Mouse (Mus musculus) limb, embryonic 11.5 days (tissue): ENCODE measurements at regions not wholly inside any gene's neighbourhood (a gene's known extent, or its start where the extent isn't known, plus 50 kb on each side); places are given as distances from the start of the nearest gene placed in this dataset.
A peak's percentile ranks its signal among the peaks of the same experiment; 100 is the strongest.

Experiments
- ATAC-seq: fragments of 200-750 bp; cut with Nextera tagmentation; 2 replicates; pipeline ENCODE4 v1.8.0; 2017; ENCODE audit warnings: low read depth; ENCODE audit not compliant: insufficient number of reproducible peaks, low FRiP score, low TSS enrichment
- DNase-seq: peaks from one replicate; pipeline ENCODE4 v3.0.0-alpha.2; 2015; ENCODE audit warnings: low spot score
- H3K27ac ChIP-seq: fragments of 300-500 bp; sonication (generic); replicated peaks from 2 replicates; pipeline ENCODE4 v1.5.1; 2014; ENCODE audit warnings: low read depth, mild to moderate bottlenecking, low read length
- H3K27me3 ChIP-seq: fragments of 300-500 bp; sonication (generic); 2 replicates; pipeline ENCODE4 v1.6.1; 2014; ENCODE audit warnings: mild to moderate bottlenecking, low read length, mixed read lengths; ENCODE audit not compliant: control insufficient read depth, insufficient read depth
- H3K36me3 ChIP-seq: fragments of 300-500 bp; sonication (generic); 2 replicates; pipeline ENCODE4 v1.6.1; 2014; ENCODE audit warnings: mild to moderate bottlenecking, low read length, moderate library complexity, mixed read lengths; ENCODE audit not compliant: control insufficient read depth, insufficient read depth
- H3K4me1 ChIP-seq: fragments of 300-500 bp; sonication (generic); 2 replicates; pipeline ENCODE4 v1.6.1; 2014; ENCODE audit warnings: low read length, mixed read lengths; ENCODE audit not compliant: control insufficient read depth, insufficient read depth
- H3K4me2 ChIP-seq: fragments of 300-500 bp; sonication (generic); 2 replicates; pipeline ENCODE4 v1.6.1; 2014; ENCODE audit warnings: low read depth, mild to moderate bottlenecking, moderate library complexity; ENCODE audit not compliant: severe bottlenecking
- H3K4me3 ChIP-seq: fragments of 300-500 bp; sonication (generic); 2 replicates; pipeline ENCODE4 v1.5.1; 2014; ENCODE audit warnings: low read depth, low read length
- H3K9ac ChIP-seq: fragments of 300-500 bp; sonication (generic); 2 replicates; pipeline ENCODE4 v1.6.1; 2014; ENCODE audit warnings: mild to moderate bottlenecking, low read length
- H3K9me3 ChIP-seq: fragments of 300-500 bp; sonication (generic); 2 replicates; pipeline ENCODE4 v1.6.1; 2016; ENCODE audit warnings: low read length; ENCODE audit not compliant: control insufficient read depth
- WGBS: fragments of 180-500 bp; shearing (Covaris S2); extraction: QIAGEN DNeasy Blood & Tissue Kit; methylation state at CpG from one replicate; pipeline ENCODE4 v1.1.7; 2014; 5-methylcytosine and 5-hydroxymethylcytosine counted together

DNA sequence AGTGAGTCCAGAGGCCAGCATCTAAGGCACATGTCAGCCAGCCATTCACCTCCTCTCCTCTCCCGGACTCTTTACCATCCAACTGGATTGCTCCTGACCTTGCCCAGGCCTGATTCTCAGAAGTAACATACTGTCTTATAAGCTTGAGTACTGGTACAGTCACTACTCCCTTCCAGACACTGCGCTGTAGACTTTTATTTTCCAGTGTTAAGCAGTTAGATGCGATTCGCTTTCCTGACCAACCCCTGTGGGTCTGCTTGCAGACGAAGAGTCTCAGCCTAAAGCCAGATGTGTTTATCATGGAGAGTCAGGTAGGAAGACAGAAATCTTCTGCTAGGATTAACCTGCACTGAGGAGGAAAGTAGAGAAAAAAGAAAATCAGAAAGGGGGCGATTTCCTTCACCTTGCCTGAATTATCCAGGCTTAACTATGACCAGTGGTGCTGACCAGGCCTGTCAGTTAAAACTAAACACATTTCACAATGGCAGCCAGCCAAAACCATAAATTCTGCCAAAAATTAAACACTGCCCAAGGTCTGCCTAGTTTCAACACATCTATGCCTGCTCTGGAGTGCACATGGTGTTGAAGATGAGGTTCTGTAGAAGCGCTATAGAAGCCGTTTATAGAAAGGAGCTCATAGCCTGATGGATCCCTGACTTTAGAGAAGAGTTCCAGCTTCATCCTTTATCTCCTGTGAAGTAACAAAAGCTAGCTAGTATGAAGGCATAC, 199.5 kb upstream of the Mctp2 start:
- no peak for ATAC-seq

GRCm38 (mm10) chr7:72507946-72508345, 201.5 kb upstream of the Mctp2 start:
- no peak for ATAC-seq
- H3K9ac ChIP-seq = no peak overlapping the region
- 8% methylated on average over 5 of the region's 5 CpGs for WGBS
- peaks cover 7% of the 10 kb centered on the region for H3K4me1 ChIP-seq
- H3K27me3 ChIP-seq = no peaks in the 10 kb centered on the region
- DNase-seq = peak; percentile 44
- no peaks in the 10 kb centered on the region for H3K9me3 ChIP-seq
- H3K36me3 ChIP-seq = no peaks in the 10 kb centered on the region
- H3K4me3 ChIP-seq = no peak overlapping the region
- H3K4me2 ChIP-seq = no peak overlapping the region
- no peak overlapping the region for H3K27ac ChIP-seq

More for the DNA sequence above, 199.5 kb upstream of the Mctp2 start:
- Histone ChIP-seq H3K9me3 (no peaks in the 10 kb centered on the region), H3K9ac (no peak overlapping the region), H3K4me2 (no peak overlapping the region), H3K36me3 (no peaks in the 10 kb centered on the region), H3K4me1 (peaks cover 7% of the 10 kb centered on the region), H3K4me3 (no peak overlapping the region), H3K27me3 (no peaks in the 10 kb centered on the region), H3K27ac (peak overlapping the region; percentile 38)
- peak; percentile 57 for DNase-seq
- 47% methylated on average over 8 of the region's 8 CpGs for WGBS

- no peaks in the 10 kb centered on the region for H3K27me3 ChIP-seq
- DNase-seq (no peak), ATAC-seq (no peak)
- H3K27ac ChIP-seq = no peak overlapping the region
- WGBS = 87% methylated on average over 4 of the region's 4 CpGs
- no peak overlapping the region for H3K4me3 ChIP-seq
- peaks cover 7% of the 10 kb centered on the region for H3K4me1 ChIP-seq
- no peaks in the 10 kb centered on the region for H3K36me3 ChIP-seq
- H3K4me2 ChIP-seq = no peak overlapping the region
- no peaks in the 10 kb centered on the region for H3K9me3 ChIP-seq
- no peak overlapping the region for H3K9ac ChIP-seq
Measured at GRCm38 (mm10) chr7:72510116-72510515, 203.7 kb upstream of the Mctp2 start.

GRCm38 (mm10) chr7:72513446-72513845, 207.0 kb upstream of the Mctp2 start:
- no peaks in the 10 kb centered on the region for H3K36me3 ChIP-seq
- 0 out of 2 replicates have a peak, but pooled peaks cover 2% of the 10 kb centered on the region for H3K4me1 ChIP-seq
- DNase-seq = no peak
- H3K27ac ChIP-seq = no peak overlapping the region
- no peaks in the 10 kb centered on the region for H3K27me3 ChIP-seq
- no peak overlapping the region for H3K4me2 ChIP-seq
- H3K9ac ChIP-seq = no peak overlapping the region
- no peak overlapping the region for H3K4me3 ChIP-seq
- H3K9me3 ChIP-seq = no peaks in the 10 kb centered on the region
- WGBS = 91% methylated on average over 4 of the region's 4 CpGs
- ATAC-seq = no peak

- 88% methylated on average over 2 of the region's 2 CpGs for whole genome bisulfite sequencing
- Histone ChIP-seq H3K9me3 (no peaks in the 10 kb centered on the region), H3K4me2 (no peak overlapping the region), H3K27ac (no peak overlapping the region), H3K9ac (no peak overlapping the region), H3K4me1 (0 out of 2 replicates have a peak, but pooled peaks cover 2% of the 10 kb centered on the region), H3K4me3 (no peak overlapping the region), H3K27me3 (no peaks in the 10 kb centered on the region), H3K36me3 (no peaks in the 10 kb centered on the region)
- ATAC-seq = no peak
- DNase-seq = no peak
Measured at GRCm38 (mm10) chr7:72514851-72515250, 208.4 kb upstream of the Mctp2 start.

- no peak overlapping the region for H3K4me2 ChIP-seq
- no peak overlapping the region for H3K9ac ChIP-seq
- H3K36me3 ChIP-seq = no peaks in the 10 kb centered on the region
- no peak overlapping the region for H3K4me3 ChIP-seq
- 72% methylated on average over 5 of the region's 5 CpGs for WGBS
- no peak for DNase-seq
- ATAC-seq = no peak
- no peak overlapping the region for H3K27ac ChIP-seq
- H3K27me3 ChIP-seq = no peaks in the 10 kb centered on the region
- H3K4me1 ChIP-seq = 0 out of 2 replicates have a peak, but pooled peaks cover 2% of the 10 kb centered on the region
- H3K9me3 ChIP-seq = no peaks in the 10 kb centered on the region
Measured at GRCm38 (mm10) chr7:72518421-72518972, 212.1 kb upstream of the Mctp2 start.

GRCm38 (mm10) chr7:72519359-72520115, 213.1 kb upstream of the Mctp2 start:
- DNase-seq (no peak), ATAC-seq (no peak)
- Histone ChIP-seq H3K9me3 (no peaks in the 10 kb centered on the region), H3K4me2 (no peak overlapping the region), H3K36me3 (no peaks in the 10 kb centered on the region), H3K4me3 (no peak overlapping the region), H3K9ac (no peak overlapping the region), H3K27me3 (no peaks in the 10 kb centered on the region), H3K27ac (no peak overlapping the region), H3K4me1 (0 out of 2 replicates have a peak, but pooled peaks cover 2% of the 10 kb centered on the region)
- 71% methylated on average over 6 of the region's 6 CpGs for WGBS

DNA sequence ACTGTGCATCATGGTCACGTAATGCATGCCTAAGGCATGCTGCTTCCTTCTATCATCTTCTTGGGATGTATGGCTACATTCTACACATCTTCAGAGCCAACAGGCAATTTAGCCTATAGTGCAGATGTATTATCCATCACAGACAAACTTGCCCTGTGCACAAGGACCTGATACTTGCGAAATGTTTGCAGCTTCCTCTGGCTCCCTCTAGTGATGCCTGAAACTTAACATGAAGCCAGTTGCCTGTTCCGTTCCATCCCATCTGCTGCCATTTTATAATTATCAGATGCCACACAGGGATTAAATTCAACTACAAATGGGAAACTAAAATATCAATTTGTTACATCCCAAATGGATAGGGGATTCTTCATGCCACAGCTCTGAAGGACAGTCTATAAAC, 222.5 kb upstream of the Mctp2 start:
- WGBS = 85% methylated on average over 3 of the region's 3 CpGs
- no peak overlapping the region for H3K4me2 ChIP-seq
- H3K27ac ChIP-seq = no peak overlapping the region
- H3K4me3 ChIP-seq = no peak overlapping the region
- no peaks in the 10 kb centered on the region for H3K36me3 ChIP-seq
- H3K4me1 ChIP-seq = no peaks in the 10 kb centered on the region
- no peaks in the 10 kb centered on the region for H3K9me3 ChIP-seq
- ATAC-seq = no peak
- no peak overlapping the region for H3K9ac ChIP-seq
- DNase-seq = no peak
- no peaks in the 10 kb centered on the region for H3K27me3 ChIP-seq
